Mouse (Mus musculus): ENCODE data around the gene Rnf26.

- no peak for TF ChIP-seq POLR2A (IDR thresholded peaks at IDR 0.05; ENCODE audit: low read depth, low read length)
- no peak for TF ChIP-seq CTCF (conservative IDR thresholded peaks at IDR 0.05; ENCODE audit: insufficient read depth, insufficient read length, low read depth, low read length)
Measured at GRCm38 (mm10) chr9:44065177-44065576, 48.1 kb downstream of the Rnf26 start.

Measured in kidney, adult 2 months (tissue).